In the genomic region with DNA sequence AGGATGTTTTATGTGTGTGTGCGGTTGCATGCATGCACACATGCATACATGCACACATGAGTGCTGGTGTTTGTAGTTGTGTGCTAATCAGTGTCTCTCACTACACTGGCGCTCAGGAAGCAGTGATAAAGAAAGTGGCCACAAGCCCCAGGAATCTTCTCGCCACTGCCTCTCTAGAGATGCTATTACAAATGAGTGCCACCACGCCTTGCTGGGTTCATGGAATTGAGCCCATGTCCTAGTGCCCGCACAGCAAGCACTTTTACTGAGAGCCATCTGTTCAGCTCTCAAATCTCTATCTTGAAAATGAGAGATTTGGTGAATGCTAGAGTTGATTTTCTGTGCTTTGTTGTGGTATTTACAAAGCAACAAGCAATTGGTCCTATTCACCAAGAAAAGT, we compare ENCODE assay signal across 20 mouse cellular contexts.
DNase-seq lines count a peak whose midpoint lies in the region; TF ChIP-seq lines count a peak whose summit lies in the region.
"Had no signal": no experiment of that assay in that cellular context is flagged by ENCODE, and none has a peak within 500 bp of the region (broad histone marks: within the 10 kb centered on the region; RNA-seq: fewer than 3 reads in every experiment).

No protein-coding gene starts in this region.

- intact Hi-C loops in gastrocnemius, postnatal 14 days (cut with DNase I; ENCODE audit: low total_unique reads): no loop called here

- peak; percentile 71 for DNase-seq in brain, adult 2 months (ENCODE audit: low read depth, low spot score)
- DNase-seq in brain, embryonic 14.5 days (ENCODE audit: low read depth): peak; percentile 15
- peak; percentile 65 to 79 for DNase-seq in cerebellum, adult 2 months
- DNase-seq in cerebellum, postnatal 10 days: peak; percentile 77 to 83
- no peak for DNase-seq in ovary, postnatal 36 days (ENCODE audit: low spot score)
- DNase-seq in right cerebral cortex, postnatal 25 days: no peak
- no peak for DNase-seq in gastrocnemius, postnatal 14 days
- no peak for DNase-seq in heart, adult 8-10 months (ENCODE audit: low spot score)
- DNase-seq: adrenal gland, adult 8-10 months; adrenal gland, postnatal 36 days; forebrain, postnatal 0 days; gastrocnemius, postnatal 25 days; heart, postnatal 10 days; heart, postnatal 4 days; kidney, adult 18-20 months had no signal

- peaks cover 4% of the 10 kb centered on the region for H3K4me1 ChIP-seq in cerebellum, adult 2 months (ENCODE audit: control insufficient read depth, insufficient read depth, low read length)
- H3K4me1 ChIP-seq: embryonic facial prominence, embryonic 13.5 days; forebrain, embryonic 12.5 days; heart, embryonic 10.5 days; hindbrain, embryonic 13.5 days; intestine, embryonic 15.5 days had no signal

- no peak overlapping the region for H3K27ac ChIP-seq in cerebellum, adult 2 months (ENCODE audit: insufficient read depth, low read length)
- H3K27ac ChIP-seq: embryonic facial prominence, embryonic 13.5 days; forebrain, embryonic 12.5 days; heart, embryonic 10.5 days; hindbrain, embryonic 13.5 days; intestine, embryonic 15.5 days had no signal

- no peak for TF ChIP-seq POLR2A in brain, embryonic 14.5 days (IDR thresholded peaks at IDR 0.05; ENCODE audit: borderline replicate concordance, extremely low read depth, insufficient read depth, insufficient read length, poor library complexity, severe bottlenecking)
- no peak for TF ChIP-seq POLR2A in cerebellum, adult 2 months (IDR thresholded peaks at IDR 0.05; ENCODE audit: borderline replicate concordance, insufficient read depth, low read length)

- H3K27me3 ChIP-seq in cerebellum, adult 2 months (ENCODE audit: control insufficient read depth, insufficient read depth, low read length): no peaks in the 10 kb centered on the region; the same call in 1 of the 2 replicates
- H3K27me3 ChIP-seq: embryonic facial prominence, embryonic 13.5 days; forebrain, embryonic 12.5 days; hindbrain, embryonic 13.5 days; intestine, embryonic 15.5 days had no signal

- no peak overlapping the region for H3K4me3 ChIP-seq in cerebellum, adult 2 months (replicated peaks; ENCODE audit: insufficient read depth, low read depth, low read length)
- H3K4me3 ChIP-seq: embryonic facial prominence, embryonic 13.5 days; forebrain, embryonic 12.5 days; heart, embryonic 10.5 days; hindbrain, embryonic 13.5 days; intestine, embryonic 15.5 days had no signal

- 15% methylated on average over 5 of the region's 5 CpGs for WGBS in cerebellum, adult 2 months

- no peak for TF ChIP-seq CTCF in brain, embryonic 14.5 days (IDR thresholded peaks at IDR 0.05; ENCODE audit: borderline replicate concordance, extremely low read depth, insufficient read depth, insufficient read length)
- no peak for TF ChIP-seq CTCF in cerebellum, adult 2 months (IDR thresholded peaks at IDR 0.05; ENCODE audit: borderline replicate concordance, insufficient read depth, low read depth, low read length)

Comparison
In these comparisons a context has a peak if more than half of its experiments do, and no peak if none do; other contexts are left out.
1. DNase-seq: peak in brain, adult 2 months (single experiment), brain, embryonic 14.5 days (single experiment), cerebellum, adult 2 months (2 of 2) and cerebellum, postnatal 10 days (2 of 2); none in ovary, postnatal 36 days (single experiment), right cerebral cortex, postnatal 25 days (single experiment), gastrocnemius, postnatal 14 days (single experiment) and heart, adult 8-10 months (single experiment).